Mouse (Mus musculus): ENCODE results near the gene Pif1.

Pif1 gene

GRCm38 (mm10) chr9:65586406-65587269, at the start of gene Pif1:
Gene Pif1, plus strand, starts transcription at chr9:65587160.
- DNase-seq (ENCODE audit: extremely low spot score, low spot score), result peak; percentile 89

DNA sequence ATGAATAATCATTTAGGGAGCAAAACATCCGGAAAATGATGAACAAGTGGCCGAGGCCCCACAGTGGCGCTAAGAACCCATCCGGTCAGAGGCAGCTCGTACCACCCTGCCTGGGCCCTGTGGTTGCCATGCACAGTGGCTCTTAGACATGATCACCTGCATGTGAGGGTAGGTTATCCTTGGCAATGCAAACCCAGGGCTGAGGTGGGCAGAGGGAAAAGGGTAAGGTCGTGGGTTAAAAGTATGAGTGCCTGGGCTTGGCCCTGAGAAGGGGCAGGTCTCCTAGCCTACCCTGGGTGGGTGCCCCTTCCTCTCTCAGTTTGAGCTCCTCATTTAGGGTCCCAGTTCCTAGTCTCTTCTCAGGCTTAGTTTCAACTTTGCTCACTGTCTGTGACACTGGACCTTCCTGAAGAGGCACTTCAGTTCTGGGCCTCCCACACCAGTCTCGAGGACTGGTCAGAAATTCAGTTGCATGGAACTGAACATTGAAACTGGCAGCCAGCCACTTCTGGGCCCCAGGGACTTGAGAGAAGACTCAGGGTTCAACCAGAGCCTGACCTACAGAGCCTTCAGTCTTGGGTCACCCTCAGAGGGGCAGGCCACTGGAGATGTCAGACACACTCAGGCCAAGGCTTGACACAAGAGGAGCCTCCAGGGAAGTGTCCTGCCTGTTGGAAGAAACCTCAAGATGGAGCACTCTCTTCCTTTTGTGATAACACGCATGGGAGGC, 48.9 kb upstream of the Pif1 start:
- no peak for DNase-seq (ENCODE audit: extremely low spot score, low spot score)

GRCm38 (mm10) chr9:65539697-65540096, 47.3 kb upstream of the Pif1 start:
- DNase-seq (ENCODE audit: extremely low spot score, low spot score), result no peak

DNA sequence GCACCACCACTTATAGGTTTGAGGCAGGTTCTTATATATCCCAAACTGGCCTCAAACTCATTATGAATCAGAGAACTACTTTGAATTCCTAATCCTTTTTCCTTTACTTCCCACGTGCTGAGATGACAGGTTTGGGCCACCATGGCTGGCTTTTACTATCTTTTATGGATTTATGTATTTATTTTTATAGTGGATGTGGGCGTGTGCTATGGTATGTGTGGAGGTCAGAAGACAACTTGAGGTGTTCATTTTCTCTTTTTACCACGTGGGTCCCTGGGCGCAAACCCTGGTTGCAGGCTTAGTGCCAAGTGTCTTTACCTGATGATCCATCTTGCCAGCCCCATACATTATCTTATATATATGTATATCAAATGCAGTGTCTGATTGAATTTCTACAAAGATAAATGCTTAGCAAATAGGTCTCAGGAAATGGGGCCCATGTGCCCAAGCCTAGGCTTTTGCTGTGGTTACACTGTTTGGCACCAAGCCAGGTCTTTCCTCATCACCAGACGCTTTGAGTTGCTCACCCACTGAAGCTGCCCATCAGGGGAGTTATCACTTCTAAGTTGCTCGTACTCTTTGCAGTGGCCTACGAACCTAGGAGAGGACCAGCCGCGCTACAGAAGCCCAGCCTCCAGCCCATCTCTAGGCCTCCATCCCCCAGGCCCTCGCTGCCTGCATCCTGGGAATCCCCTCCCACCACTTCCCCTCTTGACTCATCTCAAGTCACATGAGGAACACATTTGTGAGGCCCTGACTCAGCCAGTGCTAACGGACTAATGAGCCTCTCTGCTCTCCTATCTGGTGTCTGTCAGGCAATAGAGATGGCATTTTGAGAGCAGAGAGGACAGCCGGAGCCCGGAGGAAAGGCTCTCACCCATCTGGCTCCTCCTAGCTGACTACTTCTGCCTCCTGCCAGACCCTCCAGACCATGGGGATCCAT, 45.6 kb upstream of the Pif1 start:
- no peak for DNase-seq (ENCODE audit: extremely low spot score, low spot score)

DNA sequence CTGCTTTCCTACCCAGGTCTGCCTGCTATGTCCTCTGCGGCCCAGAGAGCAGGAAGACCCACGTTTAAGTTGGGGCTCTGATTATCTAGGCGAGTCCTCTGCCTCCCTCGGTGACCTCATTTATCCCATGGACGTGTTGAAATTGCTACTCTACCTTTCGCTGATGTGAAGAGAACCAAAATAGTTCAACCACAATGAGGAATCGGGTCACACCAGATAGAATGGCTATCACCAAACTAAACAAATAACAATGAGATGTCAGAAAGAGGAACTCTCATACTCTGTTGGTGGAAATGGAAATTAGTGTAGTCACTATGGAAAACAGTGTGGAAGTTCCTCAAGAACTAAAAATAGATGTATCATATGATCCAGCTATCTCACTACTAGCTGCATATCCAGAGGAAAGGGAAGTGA, 44.8 kb upstream of the Pif1 start:
- no peak for DNase-seq (ENCODE audit: extremely low spot score, low spot score)

- no peak for DNase-seq (ENCODE audit: extremely low spot score, low spot score)
These were observed 41.1 kb upstream of the Pif1 start for GRCm38 (mm10) chr9:65545635-65546412.

GRCm38 (mm10) chr9:65546413-65546695, 40.6 kb upstream of the Pif1 start:
- DNase-seq (ENCODE audit: extremely low spot score, low spot score), result no peak

DNA sequence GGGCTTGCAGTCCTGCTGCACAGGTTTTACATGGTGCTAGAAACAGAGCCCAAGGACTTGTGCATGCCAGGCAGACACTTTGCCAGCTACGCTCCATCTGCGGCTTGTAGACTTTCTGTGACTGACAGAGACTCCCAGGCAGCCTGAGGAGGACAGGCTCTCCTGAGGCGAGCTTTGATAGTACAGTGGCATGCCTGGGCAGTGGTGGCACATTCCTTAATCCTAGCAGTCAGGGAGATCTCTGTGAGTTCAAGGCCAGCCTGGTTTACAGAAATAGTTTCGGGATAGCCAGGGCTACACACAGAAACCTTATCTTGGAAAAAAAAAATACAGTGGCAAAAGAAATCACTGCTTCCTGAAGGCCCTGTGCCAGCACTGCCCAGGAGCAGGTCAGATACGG, 39.8 kb upstream of the Pif1 start:
- DNase-seq (ENCODE audit: extremely low spot score, low spot score), result no peak

GRCm38 (mm10) chr9:65547844-65548243, 39.1 kb upstream of the Pif1 start:
- no peak for DNase-seq (ENCODE audit: extremely low spot score, low spot score)

GRCm38 (mm10) chr9:65548311-65548710, 38.6 kb upstream of the Pif1 start:
- peak; percentile 35 for DNase-seq (ENCODE audit: extremely low spot score, low spot score)

GRCm38 (mm10) chr9:65549139-65549538, 37.8 kb upstream of the Pif1 start:
- no peak for DNase-seq (ENCODE audit: extremely low spot score, low spot score)

GRCm38 (mm10) chr9:65549643-65550042, 37.3 kb upstream of the Pif1 start:
- DNase-seq (ENCODE audit: extremely low spot score, low spot score), result no peak

- DNase-seq (ENCODE audit: extremely low spot score, low spot score), result no peak
These were observed 36.7 kb upstream of the Pif1 start for GRCm38 (mm10) chr9:65550079-65550831.

DNA sequence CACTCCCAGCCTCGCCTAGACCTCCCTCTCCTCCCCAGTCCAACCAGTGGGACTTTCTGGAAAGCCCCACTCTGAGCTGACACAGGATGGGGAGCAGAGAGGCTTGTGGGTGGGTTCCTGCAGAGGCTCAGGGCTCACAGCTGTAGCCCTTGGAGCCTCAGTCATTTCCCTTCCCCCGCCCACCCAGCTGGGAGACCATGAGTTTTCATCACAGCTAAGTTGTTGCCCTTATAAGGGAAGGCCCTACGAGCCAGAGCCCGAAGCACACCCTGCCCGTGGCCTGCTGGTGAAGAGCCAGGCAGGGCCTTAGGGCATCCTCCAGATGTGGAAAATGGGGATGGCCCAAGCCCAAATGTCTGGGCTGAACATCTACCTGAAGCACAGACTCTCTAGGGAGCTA, 35.9 kb upstream of the Pif1 start:
- peak; percentile 61 for DNase-seq (ENCODE audit: extremely low spot score, low spot score)

GRCm38 (mm10) chr9:65552141-65552540, 34.8 kb upstream of the Pif1 start:
- DNase-seq (ENCODE audit: extremely low spot score, low spot score), result no peak

DNA sequence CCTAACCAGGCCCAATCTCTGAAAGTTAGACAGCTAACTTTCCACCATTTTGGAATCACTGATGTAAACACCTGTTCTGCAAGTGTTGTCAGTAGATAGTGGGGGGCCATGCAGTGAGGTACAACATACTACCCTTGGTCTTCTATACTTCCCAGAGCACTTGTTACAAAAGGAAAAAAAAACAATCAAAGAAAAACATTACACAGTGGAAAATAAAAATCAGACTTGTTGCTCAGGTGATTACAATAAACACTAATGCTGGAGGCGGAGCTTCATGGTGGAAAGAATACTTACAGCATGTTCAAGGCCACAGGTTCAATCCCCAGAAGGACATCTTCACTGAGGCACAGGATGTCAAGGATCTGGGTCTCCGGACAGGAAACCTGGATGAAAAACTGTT, 34.2 kb upstream of the Pif1 start:
- DNase-seq (ENCODE audit: extremely low spot score, low spot score), result no peak

DNA sequence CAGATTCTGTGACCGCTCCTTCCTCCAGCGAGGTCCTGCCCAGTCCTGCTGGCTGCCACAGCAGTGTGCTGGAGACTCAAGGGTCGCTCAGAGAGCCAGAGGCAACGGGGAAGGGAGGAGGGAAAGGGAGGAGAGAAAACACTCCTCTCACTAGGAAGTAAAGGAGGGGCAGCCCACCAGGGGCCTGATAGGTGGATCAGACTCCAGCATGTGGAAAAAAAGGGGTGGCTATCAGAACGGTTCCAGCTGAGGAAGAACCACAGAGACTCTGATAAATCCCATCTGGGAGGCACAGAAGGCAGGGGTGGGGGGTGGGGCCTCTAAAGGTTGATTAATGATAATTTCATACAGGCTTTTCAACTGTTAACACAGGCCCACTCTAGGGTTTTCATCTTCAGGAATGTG, 32.0 kb upstream of the Pif1 start:
- DNase-seq (ENCODE audit: extremely low spot score, low spot score), result peak; percentile 38

DNA sequence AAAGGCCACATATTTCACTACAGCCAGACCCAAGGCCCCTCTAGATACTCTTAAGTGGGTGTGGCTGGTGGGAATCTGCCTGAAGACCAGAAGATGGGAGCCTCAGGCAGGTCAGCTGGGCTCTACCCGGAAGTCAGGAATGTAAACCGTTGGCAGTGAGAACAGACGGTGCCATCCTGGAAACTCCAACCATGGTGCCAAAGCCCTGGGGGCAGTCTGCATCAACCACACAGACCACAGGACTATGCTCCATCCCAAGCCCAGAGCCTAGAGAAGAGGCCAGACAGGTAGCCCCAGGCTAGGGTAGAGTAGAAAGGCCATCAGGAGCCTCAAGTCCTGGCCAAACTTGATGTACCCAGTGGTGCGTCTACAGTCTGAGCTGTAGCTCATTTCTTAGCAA, 31.3 kb upstream of the Pif1 start:
- no peak for DNase-seq (ENCODE audit: extremely low spot score, low spot score)

GRCm38 (mm10) chr9:65556349-65556748, 30.6 kb upstream of the Pif1 start:
- DNase-seq (ENCODE audit: extremely low spot score, low spot score), result no peak

- DNase-seq (ENCODE audit: extremely low spot score, low spot score), result no peak
These were observed 30.0 kb upstream of the Pif1 start for GRCm38 (mm10) chr9:65556979-65557378.
